Mouse (Mus musculus): ENCODE data around the gene 1700030J22Rik. TPM values are rescaled to one million over a fixed set of nuclear protein-coding genes. Genes with fewer than 3 reads are reported as not detected.

1700030J22Rik gene
- polyA plus RNA-seq, 1 experiment: 2.0 TPM

GRCm38 (mm10) chr8:116951778-116952177 lies 27.0 kb downstream of the 1700030J22Rik start:
- no peak for DNase-seq (ENCODE audit: low read depth)

GRCm38 (mm10) chr8:116951369-116951768 lies 27.4 kb downstream of the 1700030J22Rik start:
- DNase-seq (ENCODE audit: low read depth): no peak

GRCm38 (mm10) chr8:116947589-116947988 lies 31.2 kb downstream of the 1700030J22Rik start:
- no peak for DNase-seq (ENCODE audit: low read depth)

GRCm38 (mm10) chr8:116946851-116947250 lies 31.9 kb downstream of the 1700030J22Rik start:
- DNase-seq (ENCODE audit: low read depth): no peak

- no peak for DNase-seq (ENCODE audit: low read depth)
Measured at GRCm38 (mm10) chr8:116946268-116946838, 32.4 kb downstream of the 1700030J22Rik start.

- no peak for DNase-seq (ENCODE audit: low read depth)
Measured at GRCm38 (mm10) chr8:116945169-116945910, 33.4 kb downstream of the 1700030J22Rik start.

- DNase-seq (ENCODE audit: low read depth): no peak
Measured at GRCm38 (mm10) chr8:116944385-116944696, 34.4 kb downstream of the 1700030J22Rik start.

- DNase-seq (ENCODE audit: low read depth): no peak
Measured at GRCm38 (mm10) chr8:116943555-116944384, 35.0 kb downstream of the 1700030J22Rik start.

GRCm38 (mm10) chr8:116943161-116943554 lies 35.6 kb downstream of the 1700030J22Rik start, which contains the start of gene Atmin:
Gene Atmin, plus strand, starts transcription at chr8:116943393.
- DNase-seq (ENCODE audit: low read depth): peak; percentile 31

GRCm38 (mm10) chr8:116942284-116943058 lies 36.3 kb downstream of the 1700030J22Rik start:
- DNase-seq (ENCODE audit: low read depth): no peak

- DNase-seq (ENCODE audit: low read depth): no peak
Measured at GRCm38 (mm10) chr8:116935506-116935905, 43.3 kb downstream of the 1700030J22Rik start.

GRCm38 (mm10) chr8:116934976-116935375 lies 43.8 kb downstream of the 1700030J22Rik start:
- no peak for DNase-seq (ENCODE audit: low read depth)

GRCm38 (mm10) chr8:116928588-116928987 lies 50.2 kb downstream of the 1700030J22Rik start:
- no peak for DNase-seq (ENCODE audit: low read depth)

- DNase-seq (ENCODE audit: low read depth): no peak
Measured at GRCm38 (mm10) chr8:116927880-116928279, 50.9 kb downstream of the 1700030J22Rik start.

GRCm38 (mm10) chr8:116923526-116923925 lies 55.2 kb downstream of the 1700030J22Rik start:
- DNase-seq (ENCODE audit: low read depth): no peak

- DNase-seq (ENCODE audit: low read depth): no peak
Measured at GRCm38 (mm10) chr8:116922060-116922757, 56.5 kb downstream of the 1700030J22Rik start.

- peak; percentile 69 for DNase-seq (ENCODE audit: low read depth)
Measured at GRCm38 (mm10) chr8:116921337-116922059, 57.3 kb downstream of the 1700030J22Rik start, which contains the start of the genes Cmc2 and Cenpn. Gene Cmc2, minus strand, starts transcription at chr8:116921455. Gene Cenpn, plus strand, starts transcription at chr8:116921730.

GRCm38 (mm10) chr8:116921005-116921336 lies 57.8 kb downstream of the 1700030J22Rik start:
- DNase-seq (ENCODE audit: low read depth): no peak

Measured in gonadal fat pad, adult 2 months (tissue).